Comparison of ENCODE assay signal across 8 mouse cellular contexts in genomic region chr11:97689861-97690260, GRCm38 (mm10). TPM values are rescaled to one million over a fixed set of nuclear protein-coding genes. Genes with fewer than 3 reads are reported as not detected.
DNase-seq lines count a peak whose midpoint lies in the region; ATAC-seq and TF ChIP-seq lines count a peak whose summit lies in the region.

No protein-coding gene starts in this region.

- H3K27ac ChIP-seq in olfactory bulb, adult 2 months (ENCODE audit: insufficient read depth, low read depth, low read length): no peak overlapping the region

- peak; percentile 98 for TF ChIP-seq CTCF in olfactory bulb, adult 2 months (IDR thresholded peaks at IDR 0.05; ENCODE audit: insufficient read depth, low read depth, low read length)

- peaks cover 19% of the 10 kb centered on the region for H3K4me1 ChIP-seq in olfactory bulb, adult 2 months (ENCODE audit: control insufficient read depth, insufficient read depth, low read length)

- ATAC-seq in common myeloid progenitor, adult 5-6 weeks (replicated peaks; ENCODE audit: low read depth, poor library complexity, severe bottlenecking): peak; percentile 59; the same call in 1 of the 2 replicates
- ATAC-seq in inflammation-experienced regulatory T-cells, adult 6 months: no peak

- TF ChIP-seq POLR2A in olfactory bulb, adult 2 months (IDR thresholded peaks at IDR 0.05; ENCODE audit: insufficient read depth, low read depth, low read length): no peak

- 20% methylated on average over 10 of the region's 10 CpGs for WGBS in olfactory bulb, adult 2 months

- peak; percentile 72 for DNase-seq in gastrocnemius, postnatal 10 days
- no peak for DNase-seq in gastrocnemius, adult 8-10 months (ENCODE audit: low spot score in 2 of 2)
- DNase-seq in right cerebral cortex, postnatal 4 days: peak; percentile 91
- no peak for DNase-seq in right cerebral cortex, adult 18-20 months
- DNase-seq in kidney, postnatal 36 days: peak; percentile 35 to 77

- no peak overlapping the region for H3K4me3 ChIP-seq in olfactory bulb, adult 2 months (ENCODE audit: insufficient read depth, low read depth, low read length)

RNA-seq across cellular contexts. Expression of gene Cisd3, which starts 4.2 kb away (rescaled TPM):
- 10 to 100 TPM; 84.5 to 99.4 TPM for total RNA-seq in gastrocnemius, postnatal 10 days (2021)
- total RNA-seq in gastrocnemius, adult 8-10 months (2022): 100 to 1,000 TPM; 102 to 119 (median 105) TPM
- 2.8 and 5.6 TPM in 2 replicates for total RNA-seq in common myeloid progenitor, adult 5-6 weeks (2017)
- not detected in 2 replicates for polyA plus RNA-seq in olfactory bulb, adult 2 months (2012; ENCODE audit: insufficient read depth, insufficient read length, low replicate concordance, missing spikeins)
- 100 to 1,000 TPM in 1 of 3 experiments, 10 to 100 TPM in 2; 69.0 to 129 (median 86.9) TPM for polyA plus RNA-seq in inflammation-experienced regulatory T-cells, adult 6 months (2017; shearing (Covaris generic))

RNA-seq across cellular contexts. Expression of gene Pcgf2, which starts 10.4 kb away (rescaled TPM):
- 10 to 100 TPM; 11.9 to 18.6 TPM for total RNA-seq in gastrocnemius, postnatal 10 days (2021)
- total RNA-seq in gastrocnemius, adult 8-10 months (2022): 1 to 10 TPM; 1.2 to 2.7 (median 1.5) TPM
- total RNA-seq in common myeloid progenitor, adult 5-6 weeks (2017): 0.82 and 1.0 TPM in 2 replicates
- not detected in 2 replicates for polyA plus RNA-seq in olfactory bulb, adult 2 months (2012; ENCODE audit: insufficient read depth, insufficient read length, low replicate concordance, missing spikeins)
- 1 to 10 TPM; 4.6 to 6.9 (median 5.4) TPM for polyA plus RNA-seq in inflammation-experienced regulatory T-cells, adult 6 months (2017; shearing (Covaris generic))

RNA-seq across cellular contexts. Expression of gene Psmb3, which starts 13.3 kb away (rescaled TPM):
- total RNA-seq in gastrocnemius, postnatal 10 days (2021): 100 to 1,000 TPM; 174 to 190 TPM
- total RNA-seq in gastrocnemius, adult 8-10 months (2022): 100 to 1,000 TPM; 164 to 175 (median 171) TPM
- total RNA-seq in common myeloid progenitor, adult 5-6 weeks (2017): 109 and 147 TPM in 2 replicates
- polyA plus RNA-seq in olfactory bulb, adult 2 months (2012; ENCODE audit: insufficient read depth, insufficient read length, low replicate concordance, missing spikeins): not detected in 2 replicates
- polyA plus RNA-seq in inflammation-experienced regulatory T-cells, adult 6 months (2017; shearing (Covaris generic)): 100 to 1,000 TPM; 461 to 576 (median 475) TPM

RNA-seq across cellular contexts. Expression of gene Mllt6, which starts 26.6 kb away (rescaled TPM):
- total RNA-seq in gastrocnemius, postnatal 10 days (2021): 10 to 100 TPM; 32.2 to 32.4 TPM
- total RNA-seq in gastrocnemius, adult 8-10 months (2022): 10 to 100 TPM; 45.5 to 63.7 (median 51.7) TPM
- total RNA-seq in common myeloid progenitor, adult 5-6 weeks (2017): 4.9 and 9.7 TPM in 2 replicates
- 69.4 and 106 TPM in 2 replicates for polyA plus RNA-seq in olfactory bulb, adult 2 months (2012; ENCODE audit: insufficient read depth, insufficient read length, low replicate concordance, missing spikeins)
- 10 to 100 TPM; 13.4 to 17.0 (median 14.6) TPM for polyA plus RNA-seq in inflammation-experienced regulatory T-cells, adult 6 months (2017; shearing (Covaris generic))

RNA-seq across cellular contexts. Expression of gene Pip4k2b, which starts 54.6 kb away (rescaled TPM):
- 10 to 100 TPM; 46.8 to 49.7 TPM for total RNA-seq in gastrocnemius, postnatal 10 days (2021)
- 10 to 100 TPM; 68.1 to 81.6 (median 73.1) TPM for total RNA-seq in gastrocnemius, adult 8-10 months (2022)
- 38.5 and 55.8 TPM in 2 replicates for total RNA-seq in common myeloid progenitor, adult 5-6 weeks (2017)
- polyA plus RNA-seq in olfactory bulb, adult 2 months (2012; ENCODE audit: insufficient read depth, insufficient read length, low replicate concordance, missing spikeins): not detected in 2 replicates
- 1 to 10 TPM; 2.4 to 2.9 (median 2.6) TPM for polyA plus RNA-seq in inflammation-experienced regulatory T-cells, adult 6 months (2017; shearing (Covaris generic))

Comparison
In these comparisons a context has a peak if more than half of its experiments do, and no peak if none do; other contexts are left out.
1. DNase-seq: peak in gastrocnemius, postnatal 10 days (single experiment), right cerebral cortex, postnatal 4 days (single experiment) and kidney, postnatal 36 days (2 of 2); none in gastrocnemius, adult 8-10 months (0 of 2) and right cerebral cortex, adult 18-20 months (single experiment).
2. RNA of gene Cisd3, which starts 4.2 kb away (total RNA-seq): 102 to 119 TPM in gastrocnemius, adult 8-10 months and 84.5 to 99.4 TPM in gastrocnemius, postnatal 10 days; 2.8 to 5.6 TPM in common myeloid progenitor, adult 5-6 weeks; every median in the first group is over 10 times any median in the second.